Mouse (Mus musculus) heart, embryonic 13.5 days (tissue): Measurements from ENCODE around the gene Sp100. TPM values are rescaled to one million over a fixed set of nuclear protein-coding genes. Genes with fewer than 3 reads are reported as not detected.

Source experiments
- ATAC-seq: fragments of 200-750 bp; cut with Nextera tagmentation; 2 replicates; pipeline ENCODE4 v1.8.0; 2017; ENCODE audit warnings: moderate TSS enrichment; ENCODE audit not compliant: insufficient number of reproducible peaks, low FRiP score, low TSS enrichment; ENCODE audit errors: extremely low read depth
- H3K27ac ChIP-seq: fragments of 300-500 bp; sonication (generic); replicated peaks from 2 replicates; pipeline ENCODE4 v1.5.1; 2015; ENCODE audit warnings: moderate library complexity, mild to moderate bottlenecking, inconsistent platforms
- H3K27me3 ChIP-seq: fragments of 300-500 bp; sonication (generic); replicated peaks from 2 replicates; pipeline ENCODE4 v1.6.1; 2015; ENCODE audit warnings: mild to moderate bottlenecking, inconsistent platforms
- H3K36me3 ChIP-seq: fragments of 300-500 bp; sonication (generic); 2 replicates; pipeline ENCODE4 v1.6.1; 2015; ENCODE audit warnings: mild to moderate bottlenecking, inconsistent platforms
- H3K4me1 ChIP-seq: fragments of 300-500 bp; sonication (generic); 2 replicates; pipeline ENCODE4 v1.6.1; 2015; ENCODE audit warnings: inconsistent platforms
- H3K4me2 ChIP-seq: fragments of 300-500 bp; sonication (generic); 2 replicates; pipeline ENCODE4 v1.6.1; 2015; ENCODE audit warnings: inconsistent platforms, mild to moderate bottlenecking, moderate library complexity
- H3K4me3 ChIP-seq: fragments of 300-500 bp; sonication (generic); 2 replicates; pipeline ENCODE4 v1.5.1; 2015; ENCODE audit warnings: moderate library complexity, mild to moderate bottlenecking, inconsistent platforms
- H3K9ac ChIP-seq: fragments of 300-500 bp; sonication (generic); 2 replicates; pipeline ENCODE4 v1.6.1; 2015; ENCODE audit warnings: inconsistent platforms, mild to moderate bottlenecking, moderate library complexity
- H3K9me3 ChIP-seq: fragments of 300-500 bp; sonication (generic); 2 replicates; pipeline ENCODE4 v1.6.1; 2016; ENCODE audit warnings: inconsistent platforms
- WGBS: fragments of 180-500 bp; shearing (Covaris S2); methylation state at CpG from one replicate; pipeline ENCODE4 v1.1.7; 2015; ENCODE audit warnings: mixed read lengths; 5-methylcytosine and 5-hydroxymethylcytosine counted together
- polyA plus RNA-seq: library from polyadenylated mRNA; unstranded; fragments of >200 nt; fragmentation: Nextera tagmentation; extraction: Ambion mirVana; gene quantifications from 2 replicates; pipeline ENCODE4 v1.2.1, GENCODE M21; 2015

The Sp100 gene
- polyA plus RNA-seq, 1 experiment from 2014 or later: 1.7 TPM

- H3K36me3 ChIP-seq: no peaks in the 10 kb centered on the region
- peaks cover 6% of the 10 kb centered on the region; the same call in 1 of the 2 replicates for H3K9me3 ChIP-seq
- WGBS: 61% methylated on average over 13 of the region's 13 CpGs
- H3K4me1 ChIP-seq: peaks cover 15% of the 10 kb centered on the region
- H3K4me2 ChIP-seq: peak overlapping the region; percentile 70
- H3K4me3 ChIP-seq: peak overlapping the region; percentile 47
- no peak for ATAC-seq
- H3K27ac ChIP-seq: no peak overlapping the region
- peak overlapping the region; percentile 79 for H3K9ac ChIP-seq
- no peaks in the 10 kb centered on the region for H3K27me3 ChIP-seq
Measured at GRCm38 (mm10) chr1:85735463-85736123, 85.8 kb downstream of the Sp100 start.

GRCm38 (mm10) chr1:85736355-85737184 lies 86.8 kb downstream of the Sp100 start:
- H3K9ac ChIP-seq: peak overlapping the region; percentile 79
- no peaks in the 10 kb centered on the region for H3K36me3 ChIP-seq
- no peak overlapping the region for H3K27ac ChIP-seq
- H3K4me1 ChIP-seq: peaks cover 9% of the 10 kb centered on the region
- no peaks in the 10 kb centered on the region for H3K27me3 ChIP-seq
- peak overlapping the region; percentile 47 for H3K4me3 ChIP-seq
- H3K9me3 ChIP-seq: peaks cover 6% of the 10 kb centered on the region; the same call in 1 of the 2 replicates
- no peak for ATAC-seq
- H3K4me2 ChIP-seq: peak overlapping the region; percentile 70
- 30% methylated on average over 18 of the region's 18 CpGs for WGBS

DNA sequence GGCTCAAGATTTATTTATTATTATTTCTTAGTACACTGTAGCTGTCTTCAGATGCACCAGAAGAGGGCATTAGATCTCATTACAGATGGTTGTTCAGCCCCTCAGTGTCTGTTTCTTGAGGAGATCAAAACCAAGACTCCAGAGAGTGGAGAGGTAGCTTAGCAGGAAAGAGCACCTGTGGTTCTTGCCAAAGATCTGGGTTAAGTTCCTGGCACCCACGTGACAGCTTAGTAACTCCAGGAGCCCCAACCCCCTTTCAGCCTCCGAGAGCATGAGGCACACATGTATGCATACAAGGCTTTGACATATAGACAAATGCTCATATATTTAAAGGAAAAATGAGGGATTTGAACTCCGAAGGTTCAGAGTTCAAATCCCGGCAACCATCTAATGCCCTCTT lies 89.2 kb downstream of the Sp100 start:
- no peak for ATAC-seq
- no peak overlapping the region for H3K4me3 ChIP-seq
- no peaks in the 10 kb centered on the region for H3K36me3 ChIP-seq
- H3K9me3 ChIP-seq: peaks cover 6% of the 10 kb centered on the region; the same call in 1 of the 2 replicates
- no peaks in the 10 kb centered on the region for H3K27me3 ChIP-seq
- no peak overlapping the region for H3K9ac ChIP-seq
- H3K4me1 ChIP-seq: peaks cover 13% of the 10 kb centered on the region
- no peak overlapping the region for H3K27ac ChIP-seq
- WGBS: 86% methylated on average over 4 of the region's 4 CpGs
- H3K4me2 ChIP-seq: no peak overlapping the region

GRCm38 (mm10) chr1:85739819-85740218 lies 90.0 kb downstream of the Sp100 start:
- Histone ChIP-seq H3K36me3 (no peaks in the 10 kb centered on the region), H3K27me3 (no peaks in the 10 kb centered on the region), H3K4me2 (no peak overlapping the region), H3K4me1 (peaks cover 13% of the 10 kb centered on the region), H3K4me3 (no peak overlapping the region), H3K9ac (no peak overlapping the region), H3K9me3 (peaks cover 6% of the 10 kb centered on the region; the same call in 1 of the 2 replicates), H3K27ac (no peak overlapping the region)
- ATAC-seq: no peak

- peaks cover 6% of the 10 kb centered on the region; the same call in 1 of the 2 replicates for H3K9me3 ChIP-seq
- no peaks in the 10 kb centered on the region for H3K27me3 ChIP-seq
- 82% methylated on average over 6 of the region's 6 CpGs for WGBS
- no peak overlapping the region for H3K4me2 ChIP-seq
- no peak overlapping the region for H3K27ac ChIP-seq
- H3K4me1 ChIP-seq: peaks cover 8% of the 10 kb centered on the region
- no peak overlapping the region for H3K4me3 ChIP-seq
- no peak overlapping the region for H3K9ac ChIP-seq
- no peaks in the 10 kb centered on the region for H3K36me3 ChIP-seq
- ATAC-seq: no peak
Measured at GRCm38 (mm10) chr1:85740923-85741322, 91.1 kb downstream of the Sp100 start.

DNA sequence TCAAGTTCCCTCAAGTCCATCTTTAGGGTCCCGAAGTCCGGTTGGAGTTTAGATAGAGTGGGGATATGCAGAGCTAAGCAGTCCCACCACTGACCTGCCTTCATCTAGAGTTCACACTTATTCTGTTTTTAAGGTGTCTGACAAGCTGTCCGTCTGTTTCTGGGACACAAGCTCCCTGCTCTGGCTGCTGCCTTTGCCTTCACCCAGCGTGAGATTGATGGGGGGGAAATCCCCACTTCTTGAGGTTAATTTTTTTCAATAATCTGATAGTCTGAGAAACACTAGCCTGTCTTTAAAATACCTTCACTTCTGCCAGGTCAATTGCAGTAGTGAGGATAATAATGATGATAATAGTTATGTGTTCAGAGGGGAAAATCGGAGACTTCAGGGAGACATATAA lies 92.5 kb downstream of the Sp100 start:
- 0 out of 2 replicates have a peak, but pooled peaks cover 4% of the 10 kb centered on the region for H3K4me1 ChIP-seq
- no peak overlapping the region for H3K27ac ChIP-seq
- no peak overlapping the region for H3K4me2 ChIP-seq
- peaks cover 6% of the 10 kb centered on the region; the same call in 1 of the 2 replicates for H3K9me3 ChIP-seq
- H3K4me3 ChIP-seq: no peak overlapping the region
- no peaks in the 10 kb centered on the region for H3K27me3 ChIP-seq
- no peak for ATAC-seq
- 65% methylated on average over 5 of the region's 5 CpGs for WGBS
- no peak overlapping the region for H3K9ac ChIP-seq
- H3K36me3 ChIP-seq: no peaks in the 10 kb centered on the region

GRCm38 (mm10) chr1:85742916-85743505 lies 93.2 kb downstream of the Sp100 start:
- H3K27ac ChIP-seq: no peak overlapping the region
- 0 out of 2 replicates have a peak, but pooled peaks cover 4% of the 10 kb centered on the region for H3K4me1 ChIP-seq
- no peak overlapping the region for H3K4me2 ChIP-seq
- H3K27me3 ChIP-seq: no peaks in the 10 kb centered on the region
- no peak overlapping the region for H3K9ac ChIP-seq
- H3K9me3 ChIP-seq: peaks cover 5% of the 10 kb centered on the region; the same call in 1 of the 2 replicates
- WGBS: 29% methylated on average over 2 of the region's 2 CpGs
- no peak overlapping the region for H3K4me3 ChIP-seq
- ATAC-seq: no peak
- no peaks in the 10 kb centered on the region for H3K36me3 ChIP-seq

DNA sequence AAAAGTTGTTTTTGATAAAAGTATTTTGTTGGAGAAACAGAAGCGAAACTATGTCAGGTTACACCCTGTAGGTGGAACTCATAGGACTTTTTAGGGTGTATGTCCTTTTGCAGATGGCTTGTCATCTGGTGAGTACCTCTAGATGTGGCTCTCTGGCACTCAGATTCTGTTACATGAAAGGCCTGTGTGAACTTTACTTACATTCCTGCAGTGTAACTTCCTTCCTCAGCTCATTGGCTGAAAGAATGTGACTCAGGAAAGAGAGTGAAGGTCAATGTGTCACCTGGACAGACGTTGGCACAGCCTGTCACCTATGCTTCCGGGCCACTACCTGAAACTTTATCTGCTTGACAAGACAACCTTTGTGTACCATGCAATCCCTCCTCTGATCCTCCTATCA lies 94.8 kb downstream of the Sp100 start:
- Histone ChIP-seq H3K27me3 (no peaks in the 10 kb centered on the region), H3K36me3 (no peaks in the 10 kb centered on the region), H3K4me2 (no peak overlapping the region), H3K27ac (no peak overlapping the region), H3K4me3 (no peak overlapping the region), H3K9ac (no peak overlapping the region), H3K9me3 (no peaks in the 10 kb centered on the region), H3K4me1 (0 out of 2 replicates have a peak, but pooled peaks cover 4% of the 10 kb centered on the region)
- WGBS: 72% methylated on average over 3 of the region's 3 CpGs
- no peak for ATAC-seq

DNA sequence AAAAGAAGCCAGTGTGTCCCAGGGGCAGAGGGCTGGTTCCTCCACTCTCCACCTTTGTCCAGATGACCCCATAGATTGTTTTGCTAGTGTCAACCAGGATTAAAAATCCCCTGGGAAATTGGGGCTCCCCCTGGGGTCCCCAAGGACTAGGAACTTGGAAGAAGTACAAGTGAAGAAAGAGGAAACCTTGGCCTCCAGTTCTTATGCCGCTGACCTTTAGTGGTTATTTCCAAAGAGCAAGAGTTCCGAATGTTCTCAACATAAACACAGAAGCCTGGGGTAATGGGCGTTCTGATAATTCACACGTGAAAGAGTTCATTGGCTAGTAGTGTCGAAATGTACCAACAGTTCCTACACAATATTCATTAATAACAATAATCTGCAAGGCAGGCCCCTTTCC lies 96.7 kb downstream of the Sp100 start:
- Histone ChIP-seq H3K9me3 (no peaks in the 10 kb centered on the region), H3K27ac (no peak overlapping the region), H3K4me2 (no peak overlapping the region), H3K36me3 (no peaks in the 10 kb centered on the region), H3K4me3 (no peak overlapping the region), H3K4me1 (peaks cover 12% of the 10 kb centered on the region), H3K9ac (no peak overlapping the region), H3K27me3 (no peaks in the 10 kb centered on the region)
- WGBS: 79% methylated on average over 5 of the region's 5 CpGs
- no peak for ATAC-seq

DNA sequence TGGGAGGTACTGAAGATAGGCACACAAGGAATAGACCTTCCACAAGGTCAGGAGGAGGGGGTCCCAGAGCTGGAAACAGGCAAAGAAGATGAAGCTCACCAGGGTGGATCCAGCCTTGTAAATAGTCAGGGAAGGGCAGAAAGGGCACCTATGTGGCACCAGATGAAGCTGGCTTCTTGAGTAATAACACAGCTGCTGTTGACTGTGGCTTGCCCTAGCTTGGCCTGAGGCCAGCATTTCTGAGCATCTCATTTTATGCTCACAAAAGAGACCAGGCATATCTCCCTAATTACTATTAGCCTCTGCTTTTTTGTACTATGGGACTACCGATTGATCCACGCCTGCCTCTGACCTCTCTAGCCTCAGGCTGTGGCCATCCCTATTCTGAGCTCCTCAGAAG lies 100.0 kb downstream of the Sp100 start:
- Histone ChIP-seq H3K4me2 (no peak overlapping the region), H3K27ac (no peak overlapping the region), H3K4me3 (no peak overlapping the region), H3K4me1 (peaks cover 19% of the 10 kb centered on the region), H3K9ac (no peak overlapping the region), H3K27me3 (no peaks in the 10 kb centered on the region), H3K9me3 (no peaks in the 10 kb centered on the region), H3K36me3 (no peaks in the 10 kb centered on the region)
- WGBS: 88% methylated on average over 2 of the region's 2 CpGs
- ATAC-seq: no peak

- H3K9ac ChIP-seq: no peak overlapping the region
- H3K27me3 ChIP-seq: no peaks in the 10 kb centered on the region
- H3K27ac ChIP-seq: no peak overlapping the region
Measured at GRCm38 (mm10) chr1:85750650-85751049, 100.9 kb downstream of the Sp100 start.

More at GRCm38 (mm10) chr1:85750650-85751049, 100.9 kb downstream of the Sp100 start:
- H3K4me2 ChIP-seq: no peak overlapping the region
- no peak overlapping the region for H3K4me3 ChIP-seq
- peaks cover 19% of the 10 kb centered on the region for H3K4me1 ChIP-seq
- H3K9me3 ChIP-seq: no peaks in the 10 kb centered on the region
- H3K36me3 ChIP-seq: no peaks in the 10 kb centered on the region
- 68% methylated on average over 4 of the region's 4 CpGs for WGBS
- ATAC-seq: no peak
